In genomic region chr14:10798489-10799180, GRCm38 (mm10) we compare ENCODE assay signal across 16 mouse cellular contexts.
DNase-seq lines count a peak whose midpoint lies in the region; ATAC-seq and TF ChIP-seq lines count a peak whose summit lies in the region.
"Had no signal": no experiment of that assay in that cellular context is flagged by ENCODE, and none has a peak within 500 bp of the region (broad histone marks: within the 10 kb centered on the region; RNA-seq: fewer than 3 reads in every experiment).

No protein-coding gene starts in this region.

- H3K79me2 ChIP-seq in CH12.LX (replicated peaks; ENCODE audit: control insufficient read depth, extremely low read depth, insufficient read depth, poor library complexity, severe bottlenecking) = no peaks in the 10 kb centered on the region

- no peak overlapping the region for H3K4me3 ChIP-seq in hindbrain, embryonic 14.5 days (replicated peaks; ENCODE audit: low read length)
- H3K4me3 ChIP-seq in hindbrain, embryonic 10.5 days = no peak overlapping the region
- no peak overlapping the region for H3K4me3 ChIP-seq in layer of hippocampus, adult 2 months
- H3K4me3 ChIP-seq in CH12.LX (replicated peaks in 1 of 3; ENCODE audit: low read depth in 2 of 3, low read length in 2 of 3, poor library complexity in 1 of 3) = no peak overlapping the region
- H3K4me3 ChIP-seq: kidney, embryonic 15.5 days; limb, embryonic 12.5 days; midbrain, embryonic 12.5 days had no signal

- 80% methylated on average over 4 of the region's 4 CpGs for WGBS in hindbrain, embryonic 14.5 days
- 86% methylated on average over 4 of the region's 4 CpGs for WGBS in hindbrain, embryonic 10.5 days

- H3K27ac ChIP-seq in hindbrain, embryonic 14.5 days = no peak overlapping the region
- H3K27ac ChIP-seq in hindbrain, embryonic 10.5 days = no peak overlapping the region
- no peak overlapping the region for H3K27ac ChIP-seq in layer of hippocampus, adult 2 months
- H3K27ac ChIP-seq in CH12.LX (ENCODE audit: insufficient read depth, low read depth) = no peak overlapping the region
- H3K27ac ChIP-seq: kidney, embryonic 15.5 days; limb, embryonic 12.5 days; midbrain, embryonic 12.5 days had no signal

- H3K4me2 ChIP-seq in hindbrain, embryonic 14.5 days (replicated peaks) = no peak overlapping the region
- no peak overlapping the region for H3K4me2 ChIP-seq in CH12.LX (ENCODE audit: insufficient read depth, low read depth, poor library complexity, severe bottlenecking)
- H3K4me2 ChIP-seq: kidney, embryonic 15.5 days; limb, embryonic 12.5 days; midbrain, embryonic 12.5 days had no signal

- TF ChIP-seq EP300 in CH12.LX (IDR thresholded peaks at IDR 0.05; ENCODE audit: low read length) = no peak

- no peak for TF ChIP-seq POLR2A in CH12.LX (IDR thresholded peaks at IDR 0.05; ENCODE audit: low read depth, low read length)

- no peaks in the 10 kb centered on the region for H3K4me1 ChIP-seq in hindbrain, embryonic 14.5 days (replicated peaks; ENCODE audit: control insufficient read depth, insufficient read depth, low read length)
- no peaks in the 10 kb centered on the region for H3K4me1 ChIP-seq in hindbrain, embryonic 10.5 days (replicated peaks)
- H3K4me1 ChIP-seq in CH12.LX (ENCODE audit: control insufficient read depth in 1 of 2, insufficient read depth in 2 of 2) = no peaks in the 10 kb centered on the region
- H3K4me1 ChIP-seq: limb, embryonic 12.5 days; midbrain, embryonic 12.5 days had no signal

- dilution Hi-C loops in CH12.LX (cut with MboI; ENCODE audit: extremely low pct_ligation_motif_present, extremely low pct_unique_long_range_greater_than_20kb, low sequenced_read_pairs) = no loop called here

- H3K9me3 ChIP-seq in hindbrain, embryonic 14.5 days (ENCODE audit: control insufficient read depth, low read length) = no peaks in the 10 kb centered on the region
- no peaks in the 10 kb centered on the region for H3K9me3 ChIP-seq in hindbrain, embryonic 10.5 days
- no peaks in the 10 kb centered on the region for H3K9me3 ChIP-seq in CH12.LX (replicated peaks; ENCODE audit: low read length)
- H3K9me3 ChIP-seq: kidney, embryonic 15.5 days; limb, embryonic 12.5 days; midbrain, embryonic 12.5 days had no signal

- in situ Hi-C loops in CH12.LX (cut with MboI; ENCODE audit: low pct_ligation_motif_present, low pct_unique_long_range_greater_than_20kb, low sequenced_read_pairs) = no loop called here

- intact Hi-C loops in gastrocnemius, postnatal 14 days (cut with DNase I; ENCODE audit: low total_unique reads) = no loop called here

- no peak for ATAC-seq in hindbrain, embryonic 14.5 days (ENCODE audit: low FRiP score)

- no peaks in the 10 kb centered on the region for H3K27me3 ChIP-seq in hindbrain, embryonic 14.5 days (ENCODE audit: control insufficient read depth, insufficient read depth, low read length)
- H3K27me3 ChIP-seq in hindbrain, embryonic 10.5 days (ENCODE audit: insufficient read depth, poor library complexity, severe bottlenecking) = no peaks in the 10 kb centered on the region
- H3K27me3 ChIP-seq in CH12.LX (replicated peaks) = no peaks in the 10 kb centered on the region
- H3K27me3 ChIP-seq: kidney, embryonic 15.5 days; limb, embryonic 12.5 days; midbrain, embryonic 12.5 days had no signal

- DNase-seq in hindbrain, embryonic 14.5 days (ENCODE audit: low spot score) = peak; percentile 39
- DNase-seq in hindbrain, embryonic 10.5 days (ENCODE audit: low spot score) = no peak
- DNase-seq in layer of hippocampus, adult 2 months (ENCODE audit: low spot score in 2 of 2) = peak in 1 of 2 experiments; percentile 7
- no peak for DNase-seq in layer of hippocampus, adult 9-10 months (ENCODE audit: low spot score)
- DNase-seq in A20 (ENCODE audit: low read depth, low spot score) = peak; percentile 4
- peak; percentile 3 for DNase-seq in CH12.LX (ENCODE audit: extremely low read depth)
- no peak for DNase-seq in gastrocnemius, postnatal 14 days
- no peak for DNase-seq in ovary, adult 18-20 months (ENCODE audit: low spot score)
- DNase-seq: cerebellum, adult 9-11 months; layer of hippocampus, postnatal 36 days; lung, adult 18-20 months; lung, postnatal 4 days; right cerebral cortex, postnatal 25 days had no signal

- no peak overlapping the region for H3K9ac ChIP-seq in hindbrain, embryonic 14.5 days
- no peak overlapping the region for H3K9ac ChIP-seq in CH12.LX (ENCODE audit: insufficient read depth, low read depth)
- H3K9ac ChIP-seq: kidney, embryonic 15.5 days; limb, embryonic 12.5 days; midbrain, embryonic 12.5 days had no signal

- TF ChIP-seq RAD21 in CH12.LX (IDR thresholded peaks at IDR 0.05; ENCODE audit: low read depth, low read length) = peak; percentile 69

- H3K36me3 ChIP-seq in hindbrain, embryonic 14.5 days (replicated peaks; ENCODE audit: control insufficient read depth, insufficient read depth) = no peaks in the 10 kb centered on the region
- H3K36me3 ChIP-seq in hindbrain, embryonic 10.5 days = no peaks in the 10 kb centered on the region
- H3K36me3 ChIP-seq in CH12.LX (replicated peaks in 1 of 2; ENCODE audit: control insufficient read depth in 1 of 2, insufficient read depth in 1 of 2, low read length in 1 of 2) = no peaks in the 10 kb centered on the region
- H3K36me3 ChIP-seq: kidney, embryonic 15.5 days; limb, embryonic 12.5 days; midbrain, embryonic 12.5 days had no signal

- TF ChIP-seq CTCF in layer of hippocampus, adult 2 months (conservative IDR thresholded peaks at IDR 0.05) = peak; percentile 76
- peak in 1 of 2 experiments; percentile 53; a peak in 2 of 4 replicates for TF ChIP-seq CTCF in CH12.LX (conservative IDR thresholded peaks at IDR 0.05 in 1 of 2, IDR thresholded peaks at IDR 0.05 in 1 of 2; ENCODE audit: low read depth in 2 of 2, low read length in 2 of 2)

TF ChIP-seq in CH12.LX, 34 proteins besides CTCF, POLR2A, EP300 and RAD21:
- TF ChIP-seq BHLHE40 (IDR thresholded peaks at IDR 0.05; ENCODE audit: low read depth, low read length) (no peak), SMC3 (IDR thresholded peaks at IDR 0.05; ENCODE audit: low read depth, low read length) (peak; percentile 53), MEF2A (IDR thresholded peaks at IDR 0.05; ENCODE audit: borderline replicate concordance, low read depth, low read length) (no peak), NELFE (IDR thresholded peaks at IDR 0.05; ENCODE audit: low read depth, low read length) (no peak)

Comparison
In these comparisons a context has a peak if more than half of its experiments do, and no peak if none do; other contexts are left out.
1. DNase-seq: peak in hindbrain, embryonic 14.5 days (single experiment), A20 (single experiment) and CH12.LX (single experiment); none in hindbrain, embryonic 10.5 days (single experiment), layer of hippocampus, adult 9-10 months (single experiment), gastrocnemius, postnatal 14 days (single experiment) and ovary, adult 18-20 months (single experiment).